Mouse (Mus musculus): ENCODE measurements around the gene Prrx2.

- TF ChIP-seq POLR2A (IDR thresholded peaks at IDR 0.05; ENCODE audit: borderline replicate concordance, control insufficient read depth, low read depth, low read length) (no peak), CTCF (IDR thresholded peaks at IDR 0.05; ENCODE audit: control insufficient read depth, insufficient read depth, low read length) (no peak)
Observed at GRCm38 (mm10) chr2:30819873-30820272, 14.9 kb upstream of the Prrx2 start.

Measured in bone marrow, adult 2 months (tissue).